18 mouse cellular contexts compared by ENCODE assay signal in the genomic region with DNA sequence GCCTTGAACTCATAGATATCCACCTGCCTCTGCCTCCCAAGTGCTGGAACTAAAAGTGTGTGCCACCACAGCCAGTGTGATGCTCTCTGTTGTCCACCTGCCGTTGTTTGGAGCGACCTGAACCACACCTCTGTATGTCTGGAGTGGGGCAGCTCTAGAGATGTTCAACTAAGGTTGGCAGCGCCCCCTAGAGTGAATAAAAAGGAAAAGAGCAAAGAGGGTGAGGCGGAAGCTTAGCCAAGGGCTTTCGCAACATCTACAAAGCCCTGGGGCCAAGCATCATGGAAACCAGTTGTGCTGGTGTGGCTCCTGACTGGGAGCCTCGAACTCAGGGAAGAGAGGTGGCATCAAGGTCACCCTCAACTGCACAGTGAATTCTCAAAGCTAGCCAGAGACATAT. TPM values are rescaled to one million over a fixed set of nuclear protein-coding genes. Genes with fewer than 3 reads are reported as not detected.
DNase-seq lines count a peak whose midpoint lies in the region; ATAC-seq and TF ChIP-seq lines count a peak whose summit lies in the region.
"Had no signal": no experiment of that assay in that cellular context is flagged by ENCODE, and none has a peak within 500 bp of the region (broad histone marks: within the 10 kb centered on the region; RNA-seq: fewer than 3 reads in every experiment).

No protein-coding gene starts in this region.

- peak; percentile 42; the same call in 1 of the 2 replicates for ATAC-seq in liver, embryonic 12.5 days
- ATAC-seq in megakaryocyte-erythroid progenitor cell, adult 5-6 weeks (replicated peaks; ENCODE audit: low FRiP score, low TSS enrichment, poor library complexity, severe bottlenecking): peak; percentile 42; the same call in 1 of the 2 replicates
- ATAC-seq: forebrain, embryonic 14.5 days had no signal

- H3K4me1 ChIP-seq in liver, embryonic 12.5 days: peaks cover 7% of the 10 kb centered on the region; the same call in 1 of the 2 replicates
- peaks cover 41% of the 10 kb centered on the region for H3K4me1 ChIP-seq in E14TG2a.4 (replicated peaks; ENCODE audit: low read depth, low read length)
- no peaks in the 10 kb centered on the region for H3K4me1 ChIP-seq in bone marrow, adult 2 months (ENCODE audit: control insufficient read depth, insufficient read depth, low read length)

- peak; percentile 57 for TF ChIP-seq CTCF in E14TG2a.4 (conservative IDR thresholded peaks at IDR 0.05; ENCODE audit: low read length)
- TF ChIP-seq CTCF in bone marrow, adult 2 months (IDR thresholded peaks at IDR 0.05; ENCODE audit: control insufficient read depth, insufficient read depth, low read length): peak; percentile 7; the same call in 1 of the 2 replicates

- WGBS in liver, embryonic 12.5 days (ENCODE audit: insufficient replicate concordance): 47% methylated on average over 6 of the region's 6 CpGs
- WGBS in bone marrow, adult 2 months: 40% methylated on average over 6 of the region's 6 CpGs

- H3K27ac ChIP-seq in liver, embryonic 12.5 days: no peak overlapping the region
- H3K27ac ChIP-seq in bone marrow, adult 2 months (ENCODE audit: control insufficient read depth, insufficient read depth, low read depth, low read length, poor library complexity): no peak overlapping the region
- H3K27ac ChIP-seq: embryonic facial prominence, embryonic 12.5 days; heart, embryonic 13.5 days; hindbrain, embryonic 13.5 days; left cerebral cortex, adult 2 months; limb, embryonic 15.5 days; midbrain, embryonic 12.5 days had no signal

- H3K27me3 ChIP-seq in liver, embryonic 12.5 days (replicated peaks): peaks cover 9% of the 10 kb centered on the region
- H3K27me3 ChIP-seq in E14TG2a.4 (ENCODE audit: insufficient read depth, low read length): no peaks in the 10 kb centered on the region
- H3K27me3 ChIP-seq: embryonic facial prominence, embryonic 12.5 days; limb, embryonic 15.5 days had no signal

- peaks cover 9% of the 10 kb centered on the region for H3K36me3 ChIP-seq in liver, embryonic 12.5 days
- H3K36me3 ChIP-seq in E14TG2a.4 (ENCODE audit: insufficient read depth, low read length): no peaks in the 10 kb centered on the region
- H3K36me3 ChIP-seq: embryonic facial prominence, embryonic 12.5 days; hindbrain, embryonic 13.5 days; midbrain, embryonic 12.5 days had no signal

- DNase-seq in liver: no peak
- no peak for DNase-seq in cerebellum, adult 11-12 months
- no peak for DNase-seq in cerebellum, postnatal 25 days
- DNase-seq in c-Kit-positive CD71-positive TER-119-positive erythroid progenitor cells, embryonic 14.5 days (ENCODE audit: low spot score): no peak
- DNase-seq: cerebellum, adult 9-11 months; gastrocnemius, postnatal 10 days; kidney, postnatal 14 days had no signal

- no peaks in the 10 kb centered on the region for H3K9me3 ChIP-seq in liver, embryonic 12.5 days (replicated peaks)
- peaks cover 5% of the 10 kb centered on the region; the same call in 1 of the 2 replicates for H3K9me3 ChIP-seq in E14TG2a.4 (ENCODE audit: low read length)
- H3K9me3 ChIP-seq: embryonic facial prominence, embryonic 12.5 days; heart, embryonic 13.5 days; hindbrain, embryonic 13.5 days; limb, embryonic 15.5 days; midbrain, embryonic 12.5 days had no signal

- H3K9ac ChIP-seq in liver, embryonic 12.5 days: no peak overlapping the region
- H3K9ac ChIP-seq: embryonic facial prominence, embryonic 12.5 days; heart, embryonic 13.5 days; hindbrain, embryonic 13.5 days; limb, embryonic 15.5 days; midbrain, embryonic 12.5 days had no signal

- H3K4me3 ChIP-seq in liver, embryonic 12.5 days: no peak overlapping the region
- H3K4me3 ChIP-seq in E14TG2a.4 (replicated peaks; ENCODE audit: low read length): no peak overlapping the region
- H3K4me3 ChIP-seq in bone marrow, adult 2 months (replicated peaks; ENCODE audit: control insufficient read depth, low read depth, low read length): no peak overlapping the region
- H3K4me3 ChIP-seq: embryonic facial prominence, embryonic 12.5 days; heart, embryonic 13.5 days; hindbrain, embryonic 13.5 days; left cerebral cortex, adult 2 months; limb, embryonic 15.5 days; midbrain, embryonic 12.5 days had no signal

- TF ChIP-seq POLR2A in bone marrow, adult 2 months (IDR thresholded peaks at IDR 0.05; ENCODE audit: borderline replicate concordance, control insufficient read depth, low read depth, low read length): no peak

- H3K4me2 ChIP-seq in liver, embryonic 12.5 days: no peak overlapping the region
- H3K4me2 ChIP-seq: embryonic facial prominence, embryonic 12.5 days; heart, embryonic 13.5 days; hindbrain, embryonic 13.5 days; limb, embryonic 15.5 days; midbrain, embryonic 12.5 days had no signal

RNA-seq across cellular contexts. Expression of gene Sema4a, which starts 15.4 kb away (rescaled TPM):
- 14.4 and 17.6 TPM in 2 replicates for polyA plus RNA-seq in liver, embryonic 12.5 days (2016; fragmentation: Nextera tagmentation; extraction: Ambion mirVana)
- 43.9 and 131 TPM in 2 replicates for polyA plus RNA-seq in bone marrow, adult 2 months (2011; ENCODE audit: insufficient read depth, insufficient read length, low replicate concordance, missing spikeins)
- total RNA-seq in megakaryocyte-erythroid progenitor cell, adult 5-6 weeks (2014; fragmentation: Nextera tagmentation): 2.6 and 4.1 TPM in 2 replicates
- total RNA-seq in megakaryocyte-erythroid progenitor cell, adult 5-6 weeks (2017): 1.1 and 2.1 TPM in 2 replicates

RNA-seq across cellular contexts. Expression of gene Lmna, which starts 33.4 kb away (rescaled TPM):
- polyA plus RNA-seq in liver, embryonic 12.5 days (2016; fragmentation: Nextera tagmentation; extraction: Ambion mirVana): 189 TPM in 2 replicates
- 58.9 and 69.6 TPM in 2 replicates for polyA plus RNA-seq in bone marrow, adult 2 months (2011; ENCODE audit: insufficient read depth, insufficient read length, low replicate concordance, missing spikeins)
- total RNA-seq in megakaryocyte-erythroid progenitor cell, adult 5-6 weeks (2014; fragmentation: Nextera tagmentation): 43.0 and 61.7 TPM in 2 replicates
- 49.4 and 66.7 TPM in 2 replicates for total RNA-seq in megakaryocyte-erythroid progenitor cell, adult 5-6 weeks (2017)

RNA-seq across cellular contexts. Expression of gene Slc25a44, which starts 51.5 kb away (rescaled TPM):
- 14.0 and 14.9 TPM in 2 replicates for polyA plus RNA-seq in liver, embryonic 12.5 days (2016; fragmentation: Nextera tagmentation; extraction: Ambion mirVana)
- 15.7 and 17.4 TPM in 2 replicates for polyA plus RNA-seq in bone marrow, adult 2 months (2011; ENCODE audit: insufficient read depth, insufficient read length, low replicate concordance, missing spikeins)
- total RNA-seq in megakaryocyte-erythroid progenitor cell, adult 5-6 weeks (2014; fragmentation: Nextera tagmentation): 28.0 and 30.2 TPM in 2 replicates
- total RNA-seq in megakaryocyte-erythroid progenitor cell, adult 5-6 weeks (2017): 18.9 and 31.7 TPM in 2 replicates

RNA-seq across cellular contexts. Expression of gene Mex3a, which starts 55.8 kb away (rescaled TPM):
- 2.8 and 3.1 TPM in 2 replicates for polyA plus RNA-seq in liver, embryonic 12.5 days (2016; fragmentation: Nextera tagmentation; extraction: Ambion mirVana)
- 0.77 and 2.2 TPM in 2 replicates for polyA plus RNA-seq in bone marrow, adult 2 months (2011; ENCODE audit: insufficient read depth, insufficient read length, low replicate concordance, missing spikeins)
- total RNA-seq in megakaryocyte-erythroid progenitor cell, adult 5-6 weeks (2014; fragmentation: Nextera tagmentation): 5.4 and 5.6 TPM in 2 replicates
- total RNA-seq in megakaryocyte-erythroid progenitor cell, adult 5-6 weeks (2017): 3.3 and 7.8 TPM in 2 replicates
